Mouse (Mus musculus) liver, embryonic 14.5 days (tissue): ENCODE data around the gene Ireb2.

Source experiments
- CTCF ChIP-seq: IDR thresholded peaks from 2 replicates; pipeline ENCODE4 v1.5.1; 2016; ENCODE audit warnings: antibody characterized with exemption, low read depth, control low read depth
- EP300 ChIP-seq: IDR thresholded peaks from 2 replicates; pipeline ENCODE4 v1.6.1; 2016; ENCODE audit warnings: antibody characterized with exemption, low read depth

DNA sequence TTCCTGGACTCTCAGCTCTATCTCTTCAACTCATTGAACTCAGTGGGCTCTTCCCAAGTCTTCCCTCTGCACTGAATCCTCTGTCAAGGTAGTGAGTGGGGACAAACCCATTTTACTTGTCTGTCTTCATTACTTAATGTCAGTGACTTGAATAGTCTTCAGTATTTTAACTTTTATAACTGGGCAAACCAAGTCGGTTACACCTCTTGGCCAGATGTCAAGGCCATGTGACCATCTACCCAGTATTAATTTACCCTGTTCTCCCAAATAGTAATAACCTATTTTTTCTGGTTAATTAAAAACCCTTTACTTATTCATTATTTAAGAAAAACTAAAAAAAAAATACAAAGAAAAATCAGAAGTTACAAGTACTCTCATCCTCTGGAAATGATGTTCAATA lies 67.2 kb downstream of the Ireb2 start:
- TF ChIP-seq CTCF (no peak), EP300 (no peak)
